Mouse (Mus musculus): ENCODE measurements around the gene Scrn3. TPM values are rescaled to one million over a fixed set of nuclear protein-coding genes. Genes with fewer than 3 reads are reported as not detected.
A peak's percentile ranks its signal among the peaks of the same experiment; 100 is the strongest.

Gene Scrn3
- polyA plus RNA-seq, 1 experiment from 2014 or later, result 18.5 TPM

DNA sequence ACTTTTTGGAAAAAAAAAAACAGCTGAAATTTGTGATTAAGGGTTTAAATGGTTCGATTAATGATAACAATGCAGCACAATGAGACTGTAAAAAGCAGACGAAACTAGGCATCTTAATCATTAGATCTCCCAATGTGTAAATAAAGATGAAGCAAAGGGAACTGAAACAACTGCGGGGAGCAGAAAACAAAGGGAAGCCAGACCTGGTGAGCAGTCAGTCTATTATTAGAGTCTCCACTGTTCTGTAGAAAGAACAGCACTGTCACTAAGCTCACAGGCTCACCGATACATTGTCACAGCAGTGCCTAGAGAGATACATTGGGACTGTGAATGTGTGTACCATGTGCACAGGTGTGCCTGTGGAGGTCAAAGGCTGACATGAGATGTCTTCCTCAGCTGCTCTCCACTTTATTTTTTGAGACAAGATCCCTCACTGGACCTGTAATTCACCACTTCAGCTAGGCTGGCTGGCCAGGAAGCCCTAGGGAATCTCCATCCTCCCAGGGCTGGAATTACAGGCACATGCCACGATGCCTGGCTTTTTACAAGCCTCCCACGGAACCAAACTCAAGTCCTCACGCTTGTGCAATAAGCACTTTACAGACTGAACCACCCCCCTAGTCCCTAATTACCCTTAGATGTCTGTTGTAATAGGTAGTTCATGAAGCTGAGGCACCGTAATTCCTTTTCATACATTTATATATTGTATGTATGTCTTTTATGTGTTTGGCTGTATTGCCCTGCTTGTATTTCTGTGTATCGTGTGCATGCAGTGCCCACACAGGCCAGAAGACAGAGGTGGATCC is 59.3 kb downstream of the Scrn3 start:
- no peak for ATAC-seq (replicated peaks; ENCODE audit: low FRiP score)
- 62% methylated on average over 9 of the region's 9 CpGs for WGBS
- Histone ChIP-seq H3K27me3 (no peaks in the 10 kb centered on the region), H3K27ac (no peak overlapping the region), H3K36me3 (no peaks in the 10 kb centered on the region), H3K4me2 (no peak overlapping the region), H3K4me1 (peaks cover 18% of the 10 kb centered on the region), H3K4me3 (replicated peaks) (no peak overlapping the region), H3K9ac (no peak overlapping the region), H3K9me3 (replicated peaks) (no peaks in the 10 kb centered on the region)

DNA sequence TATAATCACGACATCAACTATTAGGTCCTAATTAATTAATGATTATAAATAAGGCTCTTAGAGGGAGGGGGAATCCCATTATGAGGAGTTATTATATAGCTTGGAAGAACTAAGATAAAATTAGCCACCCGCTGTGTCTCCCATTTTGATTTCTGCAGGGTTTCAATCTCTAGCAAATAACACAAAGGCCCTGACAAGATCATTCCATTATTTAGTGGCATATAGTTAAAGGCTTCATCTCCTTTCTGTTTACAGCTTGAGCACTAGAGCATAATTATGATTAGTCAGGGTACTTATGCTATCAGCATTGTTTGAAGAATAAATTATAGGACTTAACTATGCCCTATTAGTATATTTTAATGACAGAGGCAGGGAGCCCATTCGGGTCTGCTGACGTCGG is 65.9 kb downstream of the Scrn3 start:
- Histone ChIP-seq H3K4me2 (no peak overlapping the region), H3K36me3 (no peaks in the 10 kb centered on the region; the same call in 1 of the 2 replicates), H3K9me3 (replicated peaks) (no peaks in the 10 kb centered on the region), H3K4me1 (peaks cover 29% of the 10 kb centered on the region), H3K27ac (no peak overlapping the region), H3K9ac (no peak overlapping the region), H3K27me3 (0 out of 2 replicates have a peak, but pooled peaks cover 2% of the 10 kb centered on the region), H3K4me3 (replicated peaks) (no peak overlapping the region)
- ATAC-seq (replicated peaks; ENCODE audit: low FRiP score), result no peak
- WGBS, result 88% methylated on average over 5 of the region's 5 CpGs

DNA sequence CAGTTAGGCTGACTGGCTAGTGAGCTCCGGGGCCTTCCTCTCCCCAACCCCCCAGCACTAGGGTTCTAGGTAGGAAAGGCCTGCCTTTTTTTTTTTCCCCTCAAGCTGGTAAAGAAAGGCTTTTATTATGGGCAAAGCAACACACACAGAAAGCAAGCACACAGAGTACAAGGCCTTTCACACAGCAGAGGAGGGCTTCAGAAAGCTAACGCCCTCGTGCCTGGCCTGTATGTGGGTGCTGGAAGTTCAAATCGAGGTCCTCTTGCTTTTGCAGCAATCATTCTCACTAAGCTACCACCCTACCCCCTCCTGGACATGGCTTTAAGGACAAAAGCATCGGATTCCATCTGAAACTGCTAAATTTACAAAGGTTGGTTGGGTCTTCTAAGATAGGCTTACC is 67.3 kb downstream of the Scrn3 start:
- ATAC-seq (replicated peaks; ENCODE audit: low FRiP score), result no peak
- Histone ChIP-seq H3K36me3 (no peaks in the 10 kb centered on the region; the same call in 1 of the 2 replicates), H3K9me3 (replicated peaks) (no peaks in the 10 kb centered on the region), H3K4me1 (peaks cover 25% of the 10 kb centered on the region), H3K4me3 (replicated peaks) (no peak overlapping the region), H3K9ac (no peak overlapping the region), H3K27ac (peak overlapping the region; percentile 41; the same call in 1 of the 2 replicates), H3K4me2 (no peak overlapping the region), H3K27me3 (0 out of 2 replicates have a peak, but pooled peaks cover 2% of the 10 kb centered on the region)
- WGBS, result 72% methylated on average over 5 of the region's 5 CpGs

DNA sequence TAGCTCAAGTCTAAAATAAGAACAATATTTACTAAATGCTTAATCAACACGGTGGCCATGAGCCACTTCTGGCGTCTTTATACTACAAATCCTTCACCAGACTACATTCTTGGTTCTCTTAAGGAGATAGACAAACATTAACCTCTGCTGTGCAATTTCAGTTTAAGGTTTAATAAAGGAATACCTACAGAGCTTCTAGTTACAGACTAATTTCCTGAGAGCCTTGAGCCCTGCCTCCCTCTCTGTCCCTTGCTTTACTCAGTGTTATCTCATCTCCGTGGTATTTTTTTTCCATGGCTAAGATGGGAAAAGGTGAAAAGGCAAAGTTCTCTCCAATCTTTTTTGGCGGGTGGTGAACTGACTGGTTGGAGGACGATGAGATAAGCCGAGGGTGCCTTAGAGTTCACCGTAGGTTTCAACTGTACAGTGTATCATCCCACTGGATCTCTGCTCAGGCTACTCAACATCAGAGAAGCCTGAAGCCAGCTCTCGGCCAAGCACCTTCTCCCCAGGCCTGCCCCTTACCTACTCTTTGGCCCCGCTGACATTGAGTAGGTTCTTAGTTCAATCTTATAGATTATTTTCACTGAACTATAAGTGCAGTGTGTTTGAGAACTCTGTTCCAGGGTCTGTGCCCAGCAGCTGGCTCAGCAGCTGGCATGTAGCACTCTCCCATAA is 68.0 kb downstream of the Scrn3 start:
- Histone ChIP-seq H3K4me3 (replicated peaks) (no peak overlapping the region), H3K9me3 (replicated peaks) (no peaks in the 10 kb centered on the region), H3K9ac (no peak overlapping the region), H3K27me3 (0 out of 2 replicates have a peak, but pooled peaks cover 2% of the 10 kb centered on the region), H3K4me2 (0 out of 2 replicates have a peak overlapping the region, but pooled peaks have one; percentile 12), H3K27ac (peak overlapping the region; percentile 51; the same call in 1 of the 2 replicates), H3K36me3 (no peaks in the 10 kb centered on the region; the same call in 1 of the 2 replicates), H3K4me1 (peaks cover 18% of the 10 kb centered on the region)
- 0 out of 2 replicates have a peak, but pooled peaks have one; percentile 46 for ATAC-seq (replicated peaks; ENCODE audit: low FRiP score)
- 59% methylated on average over 9 of the region's 9 CpGs for WGBS

DNA sequence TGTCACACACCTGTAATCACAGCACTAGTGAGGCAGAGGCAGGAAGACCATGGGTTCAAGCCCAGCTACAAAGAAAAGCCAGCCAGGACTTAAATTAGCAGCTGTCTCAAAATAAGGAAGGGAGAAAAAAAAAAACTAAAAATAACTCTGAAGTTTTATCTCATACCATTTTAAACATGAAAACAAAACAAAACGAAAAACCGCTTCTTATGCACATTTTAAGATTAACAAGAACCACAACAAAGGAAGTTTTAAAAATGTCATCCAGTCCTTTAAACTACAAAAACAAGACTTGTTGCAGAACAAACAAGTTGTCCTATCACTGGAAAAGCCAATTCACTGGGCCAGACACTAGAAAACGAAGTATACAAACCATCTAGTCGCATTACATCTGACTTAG is 72.8 kb downstream of the Scrn3 start:
- Histone ChIP-seq H3K9ac (no peak overlapping the region), H3K4me1 (peaks cover 16% of the 10 kb centered on the region), H3K36me3 (no peaks in the 10 kb centered on the region; the same call in 1 of the 2 replicates), H3K4me2 (peak overlapping the region; percentile 95), H3K27me3 (0 out of 2 replicates have a peak, but pooled peaks cover 2% of the 10 kb centered on the region), H3K4me3 (replicated peaks) (peak overlapping the region; percentile 78), H3K27ac (no peak overlapping the region), H3K9me3 (replicated peaks) (no peaks in the 10 kb centered on the region)
- WGBS, result 68% methylated on average over 4 of the region's 4 CpGs
- ATAC-seq (replicated peaks; ENCODE audit: low FRiP score), result no peak

DNA sequence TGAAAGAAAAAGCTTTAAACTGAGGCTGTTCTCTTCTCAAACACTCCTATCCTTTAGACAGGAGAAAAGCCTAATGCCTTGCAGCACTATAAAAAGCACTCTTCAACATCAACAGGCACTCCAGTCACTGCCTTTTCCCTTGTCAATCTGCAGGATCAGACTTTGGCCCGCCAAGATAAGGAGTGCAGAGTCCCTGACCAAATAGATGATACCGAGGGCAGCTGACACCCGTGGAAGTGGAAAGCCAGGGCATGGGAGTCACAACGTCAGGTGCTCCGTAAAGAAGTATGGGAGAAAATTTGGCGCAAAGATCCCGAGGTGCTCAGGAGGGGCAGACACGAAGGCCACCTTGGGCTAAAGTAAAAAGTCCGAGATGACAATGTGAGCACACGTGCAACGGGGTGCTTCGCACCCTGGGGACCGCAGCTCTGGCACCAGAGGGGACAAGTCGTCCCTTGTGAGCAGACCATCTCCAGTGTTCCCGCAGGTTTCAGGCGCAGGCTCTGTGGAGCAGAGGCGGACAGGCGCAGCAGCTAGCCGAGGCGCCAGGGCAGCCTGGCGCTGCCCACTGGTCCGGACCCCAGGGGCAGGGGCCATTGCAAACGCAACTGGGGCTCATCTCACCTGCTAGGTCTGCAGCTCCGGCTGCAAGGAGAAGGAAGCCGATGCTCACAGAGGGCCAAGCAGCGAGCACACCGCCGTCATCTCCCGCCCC is 73.4 kb downstream of the Scrn3 start:
- Histone ChIP-seq H3K27ac (0 out of 2 replicates have a peak overlapping the region, but pooled peaks have one; percentile 33), H3K4me1 (peaks cover 12% of the 10 kb centered on the region), H3K9me3 (replicated peaks) (no peaks in the 10 kb centered on the region), H3K27me3 (0 out of 2 replicates have a peak, but pooled peaks cover 2% of the 10 kb centered on the region), H3K4me2 (peak overlapping the region; percentile 95), H3K9ac (peak overlapping the region; percentile 55), H3K36me3 (no peaks in the 10 kb centered on the region; the same call in 1 of the 2 replicates), H3K4me3 (replicated peaks) (peak overlapping the region; percentile 78)
- no peak for ATAC-seq (replicated peaks; ENCODE audit: low FRiP score)
- 2% methylated on average over 26 of the region's 29 CpGs for WGBS

DNA sequence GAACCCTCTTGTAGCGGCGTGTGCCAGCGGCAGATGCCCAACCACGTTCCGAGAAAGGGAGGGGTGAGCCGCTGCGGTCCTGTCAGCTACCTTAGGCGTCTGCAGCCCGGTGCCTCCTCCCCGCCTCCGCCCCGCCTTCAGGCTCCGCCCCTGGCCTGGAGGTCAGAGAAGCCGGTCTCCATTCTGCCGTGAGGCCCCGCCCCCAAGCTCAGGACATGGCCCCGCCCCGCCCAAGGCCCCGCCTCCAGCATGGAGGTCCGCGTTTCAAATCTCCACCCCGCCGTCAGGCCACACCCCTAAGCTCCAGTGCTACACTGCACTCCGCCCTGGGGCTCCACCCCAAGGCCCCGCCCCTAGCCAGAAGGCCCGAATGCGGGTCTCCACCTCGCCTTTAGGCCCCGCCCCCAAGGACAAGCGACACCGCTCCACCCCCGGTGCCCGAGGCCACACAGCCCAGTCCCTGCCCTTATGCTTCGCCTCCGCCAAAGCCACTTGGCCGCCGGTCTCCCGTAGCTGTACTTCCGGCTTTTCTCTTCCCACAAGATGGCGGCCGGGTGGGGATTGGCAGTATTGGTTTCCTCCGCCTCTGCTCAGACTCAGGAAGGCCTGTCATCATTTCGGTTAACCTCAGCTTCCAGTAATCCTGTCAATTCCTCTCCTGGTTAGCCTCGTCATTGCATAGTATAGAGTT is 74.1 kb downstream of the Scrn3 start, which contains the start of gene Gpr155:
Gene Gpr155, minus strand, starts transcription at position 217 of the 691 bp plus-strand sequence.
- H3K9ac ChIP-seq, result peak within 1 kb of the TSS; percentile 55
- H3K4me2 ChIP-seq, result peak within 1 kb of the TSS; percentile 95
- no peaks in the 10 kb centered on the region for H3K9me3 ChIP-seq (replicated peaks)
- H3K27me3 ChIP-seq, result 0 out of 2 replicates have a peak, but pooled peaks cover 2% of the 10 kb centered on the region
- peak within 1 kb of the TSS; percentile 77 for H3K27ac ChIP-seq
- H3K4me1 ChIP-seq, result peaks cover 11% of the 10 kb centered on the region
- H3K4me3 ChIP-seq (replicated peaks), result peak within 1 kb of the TSS; percentile 78
- peak; percentile 99 for ATAC-seq (replicated peaks; ENCODE audit: low FRiP score)
- 1% methylated on average over 39 of the region's 44 CpGs for WGBS
- H3K36me3 ChIP-seq, result no peaks in the 10 kb centered on the region; the same call in 1 of the 2 replicates

Other genes with a start within 250 kb of the Scrn3 start
- gene Ola1, start 93.7 kb upstream of the Scrn3 start, polyA plus RNA-seq (2015; fragmentation: Nextera tagmentation; extraction: Ambion mirVana), result 88.9 and 97.6 TPM in 2 replicates
- 0.06 TPM in 1 of 2 replicates, not detected in the other for gene Sp9, start 40.7 kb upstream of the Scrn3 start, polyA plus RNA-seq (2015; fragmentation: Nextera tagmentation; extraction: Ambion mirVana)
- gene Cir1, start 100 bp downstream of the Scrn3 start, polyA plus RNA-seq (2015; fragmentation: Nextera tagmentation; extraction: Ambion mirVana), result 24.5 and 25.8 TPM in 2 replicates
- 6.2 and 6.7 TPM in 2 replicates for gene Gpr155, start 74.0 kb downstream of the Scrn3 start, polyA plus RNA-seq (2015; fragmentation: Nextera tagmentation; extraction: Ambion mirVana)
- 8.7 and 9.7 TPM in 2 replicates for gene Wipf1, start 217.1 kb downstream of the Scrn3 start, polyA plus RNA-seq (2015; fragmentation: Nextera tagmentation; extraction: Ambion mirVana)

All from kidney, embryonic 15.5 days (tissue).